Mouse (Mus musculus) adrenal gland, adult 8-10 months (tissue): ENCODE measurements around the gene Bag5. TPM values are rescaled to one million over a fixed set of nuclear protein-coding genes. Genes with fewer than 3 reads are reported as not detected.
A peak's percentile ranks its signal among the peaks of the same experiment; 100 is the strongest.

Source experiments
- DNase-seq: peaks from one replicate; pipeline ENCODE4 v3.0.0; 2022
- total RNA-seq, 4 experiments: library from RNA; stranded (reverse); gene quantifications; 2 replicates each; pipeline ENCODE4 v1.2.4; 2022

Gene Bag5
- total RNA-seq, 4 experiments from 2014 or later: 39.2 to 41.7 (median 40.0) TPM

GRCm38 (mm10) chr12:111696239-111696638 is 16.8 kb downstream of the Bag5 start:
- DNase-seq: no peak

- DNase-seq: no peak
Observed at GRCm38 (mm10) chr12:111694880-111695804, 17.9 kb downstream of the Bag5 start.

- DNase-seq: no peak
Observed at GRCm38 (mm10) chr12:111694271-111694781, 18.7 kb downstream of the Bag5 start.

- DNase-seq: no peak
Observed at GRCm38 (mm10) chr12:111693341-111694270, 19.5 kb downstream of the Bag5 start.

- DNase-seq: no peak
Observed at GRCm38 (mm10) chr12:111692899-111693298, 20.2 kb downstream of the Bag5 start.

GRCm38 (mm10) chr12:111691346-111691872 is 21.6 kb downstream of the Bag5 start:
- no peak for DNase-seq

GRCm38 (mm10) chr12:111689426-111689825 is 23.6 kb downstream of the Bag5 start:
- no peak for DNase-seq

- DNase-seq: no peak
Observed at GRCm38 (mm10) chr12:111688069-111688428, 25.0 kb downstream of the Bag5 start.

- DNase-seq: peak; percentile 67
Observed at GRCm38 (mm10) chr12:111687350-111688068, 25.5 kb downstream of the Bag5 start.

- no peak for DNase-seq
Observed at GRCm38 (mm10) chr12:111686390-111686789, 26.7 kb downstream of the Bag5 start.

- no peak for DNase-seq
Observed at GRCm38 (mm10) chr12:111682806-111683205, 30.3 kb downstream of the Bag5 start.

- DNase-seq: no peak
Observed at GRCm38 (mm10) chr12:111682003-111682402, 31.1 kb downstream of the Bag5 start.

GRCm38 (mm10) chr12:111681305-111681704 is 31.8 kb downstream of the Bag5 start:
- DNase-seq: no peak

- DNase-seq: no peak
Observed at GRCm38 (mm10) chr12:111680661-111681060, 32.4 kb downstream of the Bag5 start.

GRCm38 (mm10) chr12:111678997-111679396 is 34.1 kb downstream of the Bag5 start:
- DNase-seq: no peak

GRCm38 (mm10) chr12:111678670-111678933 is 34.5 kb downstream of the Bag5 start:
- DNase-seq: no peak

GRCm38 (mm10) chr12:111677882-111678669 is 35.0 kb downstream of the Bag5 start, which contains the start of gene Trmt61a:
Gene Trmt61a, plus strand, starts transcription at chr12:111678105.
- peak; percentile 85 for DNase-seq

GRCm38 (mm10) chr12:111677421-111677820 is 35.6 kb downstream of the Bag5 start:
- no peak for DNase-seq

- DNase-seq: no peak
Observed at GRCm38 (mm10) chr12:111675797-111676580, 37.1 kb downstream of the Bag5 start.

- DNase-seq: no peak
Observed at GRCm38 (mm10) chr12:111674850-111675486, 38.1 kb downstream of the Bag5 start.
